Mouse (Mus musculus): Measurements from ENCODE around the gene Bcor.
A peak's percentile ranks its signal among the peaks of the same experiment; 100 is the strongest.

DNA sequence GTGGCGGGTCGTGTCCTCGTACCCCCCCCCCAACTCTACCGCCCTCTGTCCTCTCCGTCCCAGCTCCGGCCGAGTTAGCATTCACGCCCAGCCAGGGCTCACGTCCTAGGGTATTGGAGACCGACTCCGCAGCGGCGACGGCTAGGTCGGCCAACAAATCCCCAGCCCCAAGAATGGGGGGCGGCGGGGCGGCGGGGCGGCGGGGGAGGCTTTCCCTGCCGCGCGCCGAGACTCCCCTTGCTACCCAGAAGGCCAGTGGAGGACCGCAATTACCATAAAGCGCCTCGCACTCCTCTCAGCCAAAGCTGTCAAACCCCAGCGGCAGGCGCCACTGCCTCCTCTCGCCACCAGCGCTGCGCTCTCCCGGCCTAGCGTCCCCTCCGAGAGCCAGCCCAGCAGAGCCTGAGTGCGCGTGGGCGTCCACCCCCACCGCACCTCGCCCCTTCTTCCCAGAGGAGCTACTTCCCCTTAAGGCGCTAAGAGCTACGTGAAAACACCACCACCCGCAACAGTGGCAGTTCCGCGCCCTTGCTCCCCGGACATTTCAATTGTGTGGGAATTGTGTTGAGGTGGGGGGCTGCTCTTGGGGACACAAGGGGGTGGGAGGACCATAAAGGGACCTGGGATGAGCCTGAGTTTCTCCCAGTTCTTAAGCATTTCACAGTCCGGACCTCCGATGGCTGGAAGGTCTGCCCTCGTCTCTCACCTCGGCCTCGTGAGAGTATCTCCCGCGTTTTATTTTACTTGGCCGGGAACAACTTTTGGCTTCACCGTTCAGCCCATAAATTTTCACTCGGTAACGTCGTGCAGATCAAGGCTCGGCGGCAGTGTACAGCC is 79.0 kb downstream of the Bcor start:
- TF ChIP-seq CTCF (conservative IDR thresholded peaks at IDR 0.05; ENCODE audit: insufficient read depth, insufficient read length, low read depth, low read length) (0 out of 2 replicates have a peak, but pooled peaks have one; percentile 5), POLR2A (IDR thresholded peaks at IDR 0.05; ENCODE audit: low read depth, low read length) (no peak)
